Mouse (Mus musculus): ENCODE measurements at regions not wholly inside any gene's neighbourhood (a gene's known extent, or its start where the extent isn't known, plus 50 kb on each side); places are given as distances from the start of the nearest gene placed in this dataset.
"Not testable (repeated sequence)": the region's sequence is repeated elsewhere in the genome, so short reads cannot be mapped to it uniquely, and the experiment has no call there.

GRCm38 (mm10) chr5:26689775-26690174, 127.2 kb upstream of the Dpp6 start:
- H3K27ac ChIP-seq: no peak overlapping the region
- 62% methylated on average over 3 of the region's 3 CpGs for WGBS
- no peaks in the 10 kb centered on the region for H3K27me3 ChIP-seq (ENCODE audit: control insufficient read depth, insufficient read depth, low read length)
- H3K9ac ChIP-seq: no peak overlapping the region
- no peaks in the 10 kb centered on the region for H3K9me3 ChIP-seq (ENCODE audit: control insufficient read depth, low read length)
- H3K4me2 ChIP-seq (replicated peaks): no peak overlapping the region
- DNase-seq (ENCODE audit: low spot score): no peak
- no peaks in the 10 kb centered on the region for H3K36me3 ChIP-seq (replicated peaks; ENCODE audit: control insufficient read depth, insufficient read depth)
- H3K4me1 ChIP-seq (replicated peaks; ENCODE audit: control insufficient read depth, insufficient read depth, low read length): no peaks in the 10 kb centered on the region
- H3K4me3 ChIP-seq (replicated peaks; ENCODE audit: low read length): no peak overlapping the region
- no peak for ATAC-seq (ENCODE audit: low FRiP score)

DNA sequence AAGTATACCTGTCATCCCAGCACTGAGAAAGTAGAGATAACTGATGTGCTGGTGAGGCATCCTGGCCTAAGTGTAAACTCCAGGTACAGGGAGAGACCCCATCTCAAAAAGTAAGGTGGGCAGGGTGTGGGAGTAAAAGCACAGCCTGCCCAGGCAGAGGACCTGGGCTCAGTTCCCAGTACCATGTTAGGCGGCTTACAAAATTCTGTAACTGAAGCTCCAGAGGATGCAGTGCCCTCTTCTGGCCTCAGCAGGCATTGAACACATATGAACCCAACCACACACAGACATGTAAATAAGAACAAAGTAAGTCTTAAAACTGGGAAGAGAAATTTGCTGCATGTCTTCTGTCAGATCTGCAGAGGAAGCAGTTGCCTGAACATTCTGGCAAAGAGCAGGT, 125.9 kb upstream of the Dpp6 start:
- WGBS: 100% methylated on average over 1 of the region's 1 CpGs
- H3K27me3 ChIP-seq (ENCODE audit: control insufficient read depth, insufficient read depth, low read length): no peaks in the 10 kb centered on the region
- no peaks in the 10 kb centered on the region for H3K4me1 ChIP-seq (replicated peaks; ENCODE audit: control insufficient read depth, insufficient read depth, low read length)
- no peaks in the 10 kb centered on the region for H3K9me3 ChIP-seq (ENCODE audit: control insufficient read depth, low read length)
- H3K27ac ChIP-seq: no peak overlapping the region
- no peaks in the 10 kb centered on the region for H3K36me3 ChIP-seq (replicated peaks; ENCODE audit: control insufficient read depth, insufficient read depth)
- no peak overlapping the region for H3K4me3 ChIP-seq (replicated peaks; ENCODE audit: low read length)
- DNase-seq (ENCODE audit: low spot score) (no peak), ATAC-seq (ENCODE audit: low FRiP score) (no peak)
- no peak overlapping the region for H3K9ac ChIP-seq
- H3K4me2 ChIP-seq (replicated peaks): no peak overlapping the region

- ATAC-seq (ENCODE audit: low FRiP score) (no peak), DNase-seq (ENCODE audit: low spot score) (no peak)
- H3K4me1 ChIP-seq (replicated peaks; ENCODE audit: control insufficient read depth, insufficient read depth, low read length): no peaks in the 10 kb centered on the region
- no peaks in the 10 kb centered on the region for H3K36me3 ChIP-seq (replicated peaks; ENCODE audit: control insufficient read depth, insufficient read depth)
- no peak overlapping the region for H3K27ac ChIP-seq
- H3K9me3 ChIP-seq (ENCODE audit: control insufficient read depth, low read length): no peaks in the 10 kb centered on the region
- H3K27me3 ChIP-seq (ENCODE audit: control insufficient read depth, insufficient read depth, low read length): no peaks in the 10 kb centered on the region
- no peak overlapping the region for H3K4me3 ChIP-seq (replicated peaks; ENCODE audit: low read length)
- no peak overlapping the region for H3K9ac ChIP-seq
- H3K4me2 ChIP-seq (replicated peaks): no peak overlapping the region
- WGBS: 13% methylated on average over 5 of the region's 5 CpGs
Measured at GRCm38 (mm10) chr5:26692013-26692412, 125.0 kb upstream of the Dpp6 start.

- H3K36me3 ChIP-seq (replicated peaks; ENCODE audit: control insufficient read depth, insufficient read depth); H3K9me3 ChIP-seq (ENCODE audit: control insufficient read depth, low read length); H3K4me1 ChIP-seq (replicated peaks; ENCODE audit: control insufficient read depth, insufficient read depth, low read length); H3K4me2 ChIP-seq (replicated peaks); H3K4me3 ChIP-seq (replicated peaks; ENCODE audit: low read length); ATAC-seq (ENCODE audit: low FRiP score); H3K27me3 ChIP-seq (ENCODE audit: control insufficient read depth, insufficient read depth, low read length); DNase-seq (ENCODE audit: low spot score); H3K27ac ChIP-seq; H3K9ac ChIP-seq: not testable (repeated sequence)
- WGBS: 68% methylated on average over 6 of the region's 6 CpGs
Measured at GRCm38 (mm10) chr5:26703621-26704020, 113.4 kb upstream of the Dpp6 start.

GRCm38 (mm10) chr5:26707661-26708060, 109.3 kb upstream of the Dpp6 start:
- H3K9me3 ChIP-seq (ENCODE audit: control insufficient read depth, low read length): no peaks in the 10 kb centered on the region
- H3K4me3 ChIP-seq (replicated peaks; ENCODE audit: low read length): no peak overlapping the region
- DNase-seq (ENCODE audit: low spot score): no peak
- no peaks in the 10 kb centered on the region for H3K4me1 ChIP-seq (replicated peaks; ENCODE audit: control insufficient read depth, insufficient read depth, low read length)
- H3K9ac ChIP-seq: no peak overlapping the region
- no peak overlapping the region for H3K27ac ChIP-seq
- 86% methylated on average over 2 of the region's 2 CpGs for WGBS
- no peaks in the 10 kb centered on the region for H3K36me3 ChIP-seq (replicated peaks; ENCODE audit: control insufficient read depth, insufficient read depth)
- H3K4me2 ChIP-seq (replicated peaks): no peak overlapping the region
- no peaks in the 10 kb centered on the region for H3K27me3 ChIP-seq (ENCODE audit: control insufficient read depth, insufficient read depth, low read length)
- no peak for ATAC-seq (ENCODE audit: low FRiP score)

- no peak for DNase-seq (ENCODE audit: low spot score)
- WGBS: 47% methylated on average over 2 of the region's 2 CpGs
- Histone ChIP-seq H3K9ac (no peak overlapping the region), H3K4me1 (replicated peaks; ENCODE audit: control insufficient read depth, insufficient read depth, low read length) (no peaks in the 10 kb centered on the region), H3K27me3 (ENCODE audit: control insufficient read depth, insufficient read depth, low read length) (no peaks in the 10 kb centered on the region), H3K36me3 (replicated peaks; ENCODE audit: control insufficient read depth, insufficient read depth) (no peaks in the 10 kb centered on the region), H3K27ac (no peak overlapping the region), H3K4me3 (replicated peaks; ENCODE audit: low read length) (no peak overlapping the region), H3K4me2 (replicated peaks) (no peak overlapping the region), H3K9me3 (ENCODE audit: control insufficient read depth, low read length) (no peaks in the 10 kb centered on the region)
- no peak for ATAC-seq (ENCODE audit: low FRiP score)
Measured at GRCm38 (mm10) chr5:26724491-26724890, 92.5 kb upstream of the Dpp6 start.

GRCm38 (mm10) chr5:26725953-26726352, 91.0 kb upstream of the Dpp6 start:
- H3K9me3 ChIP-seq (ENCODE audit: control insufficient read depth, low read length): no peaks in the 10 kb centered on the region
- no peak overlapping the region for H3K27ac ChIP-seq
- no peak overlapping the region for H3K9ac ChIP-seq
- H3K4me2 ChIP-seq (replicated peaks): no peak overlapping the region
- H3K27me3 ChIP-seq (ENCODE audit: control insufficient read depth, insufficient read depth, low read length): no peaks in the 10 kb centered on the region
- no peaks in the 10 kb centered on the region for H3K36me3 ChIP-seq (replicated peaks; ENCODE audit: control insufficient read depth, insufficient read depth)
- H3K4me3 ChIP-seq (replicated peaks; ENCODE audit: low read length): no peak overlapping the region
- DNase-seq (ENCODE audit: low spot score): no peak
- ATAC-seq (ENCODE audit: low FRiP score): peak; percentile 34; the same call in 1 of the 2 replicates
- 73% methylated on average over 3 of the region's 3 CpGs for WGBS
- H3K4me1 ChIP-seq (replicated peaks; ENCODE audit: control insufficient read depth, insufficient read depth, low read length): no peaks in the 10 kb centered on the region

DNA sequence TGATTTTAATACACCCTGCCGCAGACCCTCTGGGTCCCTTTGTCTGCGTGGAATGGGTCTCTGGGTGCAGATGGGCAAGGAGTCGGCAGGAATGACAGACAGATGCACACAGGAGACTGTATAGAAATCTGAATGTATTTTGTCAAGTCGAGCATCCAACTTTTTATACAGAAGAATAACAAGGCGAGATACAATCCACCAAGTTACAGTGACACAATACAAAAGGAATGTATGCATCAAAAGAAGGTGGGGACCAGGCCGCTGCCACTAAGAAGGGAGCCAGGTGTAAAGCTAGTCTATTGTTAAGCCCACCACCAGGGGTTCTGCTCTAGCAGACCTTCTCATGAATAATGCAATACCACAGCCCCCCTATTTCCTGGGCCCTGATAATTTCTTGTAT, 65.8 kb upstream of the Dpp6 start:
- ATAC-seq (ENCODE audit: low FRiP score); H3K9me3 ChIP-seq (ENCODE audit: control insufficient read depth, low read length); H3K36me3 ChIP-seq (replicated peaks; ENCODE audit: control insufficient read depth, insufficient read depth); H3K4me3 ChIP-seq (replicated peaks; ENCODE audit: low read length); H3K4me2 ChIP-seq (replicated peaks); H3K27ac ChIP-seq; DNase-seq (ENCODE audit: low spot score); H3K9ac ChIP-seq; H3K27me3 ChIP-seq (ENCODE audit: control insufficient read depth, insufficient read depth, low read length); H3K4me1 ChIP-seq (replicated peaks; ENCODE audit: control insufficient read depth, insufficient read depth, low read length): not testable (repeated sequence)
- 79% methylated on average over 6 of the region's 6 CpGs for WGBS

GRCm38 (mm10) chr5:26751601-26752305, 65.2 kb upstream of the Dpp6 start:
- not testable (repeated sequence) for H3K4me1 ChIP-seq (replicated peaks; ENCODE audit: control insufficient read depth, insufficient read depth, low read length); ATAC-seq (ENCODE audit: low FRiP score); H3K4me3 ChIP-seq (replicated peaks; ENCODE audit: low read length); DNase-seq (ENCODE audit: low spot score); H3K27ac ChIP-seq; H3K4me2 ChIP-seq (replicated peaks); H3K36me3 ChIP-seq (replicated peaks; ENCODE audit: control insufficient read depth, insufficient read depth); H3K27me3 ChIP-seq (ENCODE audit: control insufficient read depth, insufficient read depth, low read length); H3K9me3 ChIP-seq (ENCODE audit: control insufficient read depth, low read length); H3K9ac ChIP-seq
- 79% methylated on average over 6 of the region's 6 CpGs for WGBS

DNA sequence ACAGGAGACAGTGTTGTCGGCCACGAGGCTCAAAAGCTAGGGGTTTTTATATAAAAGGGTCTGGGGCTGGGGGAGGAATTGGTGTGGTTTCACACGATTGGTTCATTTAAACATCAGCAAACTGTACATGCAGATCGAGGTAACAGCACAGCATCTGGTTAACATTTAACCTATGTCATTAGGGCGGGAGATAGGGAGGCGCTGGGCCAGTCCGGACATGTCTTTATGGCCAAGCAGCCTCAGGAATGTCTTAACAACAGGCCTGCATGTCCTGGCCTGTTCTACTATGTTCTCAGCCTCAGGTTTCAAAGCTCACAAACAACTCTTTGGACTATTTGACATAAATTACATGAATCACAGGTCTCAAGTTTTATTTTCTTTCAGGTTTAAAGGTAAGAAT, 62.9 kb upstream of the Dpp6 start:
- DNase-seq (ENCODE audit: low spot score); H3K4me1 ChIP-seq (replicated peaks; ENCODE audit: control insufficient read depth, insufficient read depth, low read length); H3K9me3 ChIP-seq (ENCODE audit: control insufficient read depth, low read length); H3K9ac ChIP-seq; H3K27me3 ChIP-seq (ENCODE audit: control insufficient read depth, insufficient read depth, low read length); H3K27ac ChIP-seq; H3K36me3 ChIP-seq (replicated peaks; ENCODE audit: control insufficient read depth, insufficient read depth); H3K4me2 ChIP-seq (replicated peaks); H3K4me3 ChIP-seq (replicated peaks; ENCODE audit: low read length); ATAC-seq (ENCODE audit: low FRiP score): not testable (repeated sequence)
- 87% methylated on average over 7 of the region's 7 CpGs for WGBS
